Mouse (Mus musculus): ENCODE measurements around the gene B830017H08Rik. TPM values are rescaled to one million over a fixed set of nuclear protein-coding genes. Genes with fewer than 3 reads are reported as not detected.

Gene B830017H08Rik
- polyA plus RNA-seq, 1 experiment from 2014 or later: not detected

DNA sequence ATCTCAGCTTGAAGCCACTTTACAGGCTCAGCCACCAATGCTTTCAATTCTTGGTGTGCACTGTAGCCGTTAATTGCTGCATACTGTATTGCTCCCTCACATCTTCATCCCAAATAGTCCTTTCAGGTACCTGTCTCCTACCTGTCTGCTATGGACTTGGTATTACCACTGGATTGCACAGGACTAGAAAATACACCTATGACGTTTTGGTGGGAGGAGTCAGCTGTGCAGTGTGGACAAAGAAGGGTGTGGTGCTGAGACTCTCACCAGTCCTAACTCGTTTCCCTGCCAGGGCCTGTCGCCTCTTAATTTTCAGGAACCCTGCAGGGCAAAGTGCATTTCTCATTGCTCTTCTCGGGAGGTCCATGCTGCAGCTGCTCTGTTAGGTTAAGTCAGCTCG is 32.8 kb downstream of the B830017H08Rik start:
- Histone ChIP-seq H3K9ac (no peak overlapping the region), H3K4me1 (peaks cover 18% of the 10 kb centered on the region), H3K4me3 (no peak overlapping the region), H3K4me2 (no peak overlapping the region), H3K36me3 (peaks cover 48% of the 10 kb centered on the region), H3K27ac (no peak overlapping the region), H3K27me3 (replicated peaks) (no peaks in the 10 kb centered on the region), H3K9me3 (replicated peaks) (no peaks in the 10 kb centered on the region)
- ATAC-seq: 0 out of 2 replicates have a peak, but pooled peaks have one; percentile 13
- 68% methylated on average over 6 of the region's 6 CpGs for WGBS (ENCODE audit: insufficient replicate concordance)

DNA sequence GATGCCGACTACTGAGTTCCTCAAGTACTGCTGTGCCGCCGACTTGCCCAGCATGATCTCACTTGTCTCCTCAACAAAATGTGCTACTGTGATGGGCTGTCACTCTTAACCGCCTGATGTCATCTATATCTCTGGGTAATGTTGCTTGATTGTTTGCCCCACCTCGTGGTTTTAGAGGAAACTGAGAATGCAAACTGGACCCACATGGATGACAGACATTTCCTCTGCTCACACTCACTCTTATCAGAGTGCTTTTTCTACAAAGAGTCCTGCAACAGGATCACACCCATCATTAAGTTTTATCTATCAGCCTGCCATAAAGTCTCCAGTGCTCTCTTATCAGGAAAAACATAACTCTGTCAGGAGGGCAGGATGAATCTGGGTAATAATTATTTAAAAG is 38.3 kb downstream of the B830017H08Rik start:
- no peak overlapping the region for H3K27ac ChIP-seq
- peak; percentile 70 for ATAC-seq
- H3K27me3 ChIP-seq (replicated peaks): no peaks in the 10 kb centered on the region
- no peak overlapping the region for H3K9ac ChIP-seq
- peaks cover 36% of the 10 kb centered on the region for H3K36me3 ChIP-seq
- H3K4me2 ChIP-seq: 0 out of 2 replicates have a peak overlapping the region, but pooled peaks have one; percentile 19
- peaks cover 52% of the 10 kb centered on the region for H3K4me1 ChIP-seq
- WGBS (ENCODE audit: insufficient replicate concordance): 31% methylated on average over 5 of the region's 5 CpGs
- no peaks in the 10 kb centered on the region for H3K9me3 ChIP-seq (replicated peaks)
- H3K4me3 ChIP-seq: no peak overlapping the region

DNA sequence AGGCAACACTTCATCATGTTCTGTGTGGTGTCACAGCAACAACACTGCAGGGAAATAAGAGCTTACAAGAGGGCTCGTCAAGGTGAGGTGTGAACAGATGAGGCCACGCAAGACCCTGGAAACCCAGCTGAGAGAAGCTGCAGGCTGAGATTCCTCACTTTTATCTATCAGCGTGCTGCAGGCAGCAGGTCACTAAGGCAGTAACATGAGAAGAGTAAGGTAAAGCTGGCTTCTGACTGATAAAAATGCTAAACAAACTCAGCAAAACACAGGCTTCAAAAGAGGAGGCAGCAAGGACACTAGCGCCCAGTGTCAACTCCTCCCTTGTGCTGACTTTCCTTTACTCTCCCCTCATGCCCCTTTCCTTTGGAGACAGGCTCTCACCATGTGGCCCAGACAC is 40.1 kb downstream of the B830017H08Rik start:
- Histone ChIP-seq H3K4me3 (no peak overlapping the region), H3K9me3 (replicated peaks) (no peaks in the 10 kb centered on the region), H3K4me1 (peaks cover 52% of the 10 kb centered on the region), H3K4me2 (peak overlapping the region; percentile 21), H3K36me3 (peaks cover 42% of the 10 kb centered on the region), H3K9ac (no peak overlapping the region), H3K27ac (peak overlapping the region; percentile 45; the same call in 1 of the 2 replicates), H3K27me3 (replicated peaks) (no peaks in the 10 kb centered on the region)
- WGBS (ENCODE audit: insufficient replicate concordance): 16% methylated on average over 4 of the region's 4 CpGs
- peak; percentile 69 for ATAC-seq

- Histone ChIP-seq H3K4me1 (peaks cover 51% of the 10 kb centered on the region), H3K4me2 (no peak overlapping the region), H3K4me3 (no peak overlapping the region), H3K9ac (no peak overlapping the region), H3K27ac (no peak overlapping the region), H3K27me3 (replicated peaks) (no peaks in the 10 kb centered on the region), H3K9me3 (replicated peaks) (no peaks in the 10 kb centered on the region), H3K36me3 (peaks cover 39% of the 10 kb centered on the region)
- whole genome bisulfite sequencing (ENCODE audit: insufficient replicate concordance): 79% methylated on average over 4 of the region's 4 CpGs
- no peak for ATAC-seq
Measured at GRCm38 (mm10) chr16:17875174-17875573, 42.3 kb downstream of the B830017H08Rik start.

DNA sequence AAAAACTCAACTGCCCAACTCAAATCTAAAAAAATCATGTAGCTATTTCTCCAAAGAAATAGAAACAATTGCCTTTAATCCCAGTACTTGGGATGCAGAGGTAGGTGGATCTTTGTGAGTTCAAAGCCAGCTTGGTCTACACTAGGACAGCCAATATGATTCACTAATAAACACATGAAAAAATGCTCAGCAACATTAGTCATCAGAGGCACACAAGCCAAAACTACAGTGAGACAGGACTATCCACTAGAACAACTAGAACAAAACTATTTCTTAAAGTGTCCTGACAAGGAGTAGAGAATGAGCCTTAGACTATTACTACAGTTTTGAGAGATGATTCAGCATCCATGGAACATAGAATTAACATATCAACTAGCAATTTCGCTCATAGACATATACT is 43.2 kb downstream of the B830017H08Rik start:
- peaks cover 35% of the 10 kb centered on the region for H3K36me3 ChIP-seq
- H3K4me1 ChIP-seq: peaks cover 41% of the 10 kb centered on the region
- WGBS (ENCODE audit: insufficient replicate concordance): 64% methylated on average over 1 of the region's 1 CpGs
- H3K4me3 ChIP-seq: no peak overlapping the region
- ATAC-seq: no peak
- no peaks in the 10 kb centered on the region for H3K9me3 ChIP-seq (replicated peaks)
- no peaks in the 10 kb centered on the region for H3K27me3 ChIP-seq (replicated peaks)
- H3K4me2 ChIP-seq: no peak overlapping the region
- no peak overlapping the region for H3K27ac ChIP-seq
- no peak overlapping the region for H3K9ac ChIP-seq

- no peak overlapping the region for H3K4me3 ChIP-seq
- no peak overlapping the region for H3K4me2 ChIP-seq
- 74% methylated on average over 4 of the region's 4 CpGs for WGBS (ENCODE audit: insufficient replicate concordance)
- H3K9ac ChIP-seq: no peak overlapping the region
- H3K36me3 ChIP-seq: peaks cover 38% of the 10 kb centered on the region
- H3K27ac ChIP-seq: no peak overlapping the region
- H3K4me1 ChIP-seq: peaks cover 16% of the 10 kb centered on the region; the same call in 1 of the 2 replicates
- no peaks in the 10 kb centered on the region for H3K27me3 ChIP-seq (replicated peaks)
- no peaks in the 10 kb centered on the region for H3K9me3 ChIP-seq (replicated peaks)
- ATAC-seq: no peak
Measured at GRCm38 (mm10) chr16:17879571-17879970, 46.6 kb downstream of the B830017H08Rik start.

- ATAC-seq: no peak
- no peak overlapping the region for H3K27ac ChIP-seq
Measured at GRCm38 (mm10) chr16:17882196-17882595, 49.3 kb downstream of the B830017H08Rik start.

DNA sequence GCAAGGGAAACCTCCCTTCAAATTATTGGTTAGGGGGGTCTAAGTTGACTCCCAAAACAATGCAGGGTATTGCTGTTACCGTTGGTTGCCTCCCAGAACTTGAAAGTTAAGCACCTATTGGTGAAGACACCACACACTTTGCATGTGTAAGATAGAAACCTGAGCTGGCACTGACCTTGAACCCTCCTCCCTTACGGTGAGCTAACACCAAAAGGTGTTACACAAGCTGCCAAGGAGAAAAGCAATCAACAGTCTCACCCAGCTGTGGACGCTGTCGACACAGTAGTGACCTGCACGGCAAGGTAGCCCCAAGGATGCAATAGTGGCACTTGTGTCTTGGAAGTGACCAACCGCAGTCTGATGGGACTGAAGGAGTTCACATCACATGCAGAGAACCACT is 51.2 kb downstream of the B830017H08Rik start:
- Histone ChIP-seq H3K9me3 (replicated peaks) (no peaks in the 10 kb centered on the region), H3K36me3 (peaks cover 23% of the 10 kb centered on the region), H3K27ac (no peak overlapping the region), H3K4me3 (no peak overlapping the region), H3K4me1 (peaks cover 25% of the 10 kb centered on the region), H3K27me3 (replicated peaks) (no peaks in the 10 kb centered on the region), H3K9ac (no peak overlapping the region), H3K4me2 (no peak overlapping the region)
- WGBS (ENCODE audit: insufficient replicate concordance): 70% methylated on average over 6 of the region's 6 CpGs
- ATAC-seq: no peak

More at GRCm38 (mm10) chr16:17882196-17882595, 49.3 kb downstream of the B830017H08Rik start:
- Histone ChIP-seq H3K4me2 (no peak overlapping the region), H3K9me3 (replicated peaks) (no peaks in the 10 kb centered on the region), H3K4me1 (peaks cover 25% of the 10 kb centered on the region), H3K36me3 (peaks cover 35% of the 10 kb centered on the region), H3K4me3 (no peak overlapping the region), H3K27me3 (replicated peaks) (no peaks in the 10 kb centered on the region), H3K9ac (no peak overlapping the region)

Other genes starting within 250 kb of the B830017H08Rik start
- gene Slc7a4, start 249.9 kb upstream of the B830017H08Rik start, polyA plus RNA-seq (2016; fragmentation: Nextera tagmentation; extraction: Ambion mirVana): 1.7 TPM in 2 replicates
- gene Smpd4, start 213.8 kb upstream of the B830017H08Rik start, polyA plus RNA-seq (2016; fragmentation: Nextera tagmentation; extraction: Ambion mirVana): 31.3 and 31.8 TPM in 2 replicates
- 3.0 and 3.2 TPM in 2 replicates for gene Ccdc74a, start 186.7 kb upstream of the B830017H08Rik start, polyA plus RNA-seq (2016; fragmentation: Nextera tagmentation; extraction: Ambion mirVana)
- gene Med15, start 100.2 kb upstream of the B830017H08Rik start, polyA plus RNA-seq (2016; fragmentation: Nextera tagmentation; extraction: Ambion mirVana): 24.2 and 25.2 TPM in 2 replicates
- 23.5 and 24.0 TPM in 2 replicates for gene Klhl22, start 73.5 kb upstream of the B830017H08Rik start, polyA plus RNA-seq (2016; fragmentation: Nextera tagmentation; extraction: Ambion mirVana)
- gene Scarf2, start 35.8 kb upstream of the B830017H08Rik start, polyA plus RNA-seq (2016; fragmentation: Nextera tagmentation; extraction: Ambion mirVana): 4.9 and 5.2 TPM in 2 replicates
- 0.58 and 0.61 TPM in 2 replicates for gene Car15, start 5.2 kb downstream of the B830017H08Rik start, polyA plus RNA-seq (2016; fragmentation: Nextera tagmentation; extraction: Ambion mirVana)
- gene Gm20518, start 58.5 kb downstream of the B830017H08Rik start, polyA plus RNA-seq (2016; fragmentation: Nextera tagmentation; extraction: Ambion mirVana): not detected in 2 replicates
- 0.04 TPM in 1 of 2 replicates, not detected in the other for gene Tssk1, start 61.1 kb downstream of the B830017H08Rik start, polyA plus RNA-seq (2016; fragmentation: Nextera tagmentation; extraction: Ambion mirVana)
- gene Dgcr2, start 65.4 kb downstream of the B830017H08Rik start, polyA plus RNA-seq (2016; fragmentation: Nextera tagmentation; extraction: Ambion mirVana): 29.7 and 29.9 TPM in 2 replicates
- not detected in 2 replicates for gene Tssk2, start 65.5 kb downstream of the B830017H08Rik start, polyA plus RNA-seq (2016; fragmentation: Nextera tagmentation; extraction: Ambion mirVana)
- 18.7 and 18.9 TPM in 2 replicates for gene Ess2, start 78.2 kb downstream of the B830017H08Rik start, polyA plus RNA-seq (2016; fragmentation: Nextera tagmentation; extraction: Ambion mirVana)
- gene Gsc2, start 81.9 kb downstream of the B830017H08Rik start, polyA plus RNA-seq (2016; fragmentation: Nextera tagmentation; extraction: Ambion mirVana): not detected in 2 replicates
- 99.2 and 102 TPM in 2 replicates for gene Slc25a1, start 95.1 kb downstream of the B830017H08Rik start, polyA plus RNA-seq (2016; fragmentation: Nextera tagmentation; extraction: Ambion mirVana)
- not detected in 2 replicates for gene Vpreb2, start 147.3 kb downstream of the B830017H08Rik start, polyA plus RNA-seq (2016; fragmentation: Nextera tagmentation; extraction: Ambion mirVana)
- 40.4 and 40.5 TPM in 2 replicates for gene Dgcr6, start 219.7 kb downstream of the B830017H08Rik start, polyA plus RNA-seq (2016; fragmentation: Nextera tagmentation; extraction: Ambion mirVana)